In the genomic region with DNA sequence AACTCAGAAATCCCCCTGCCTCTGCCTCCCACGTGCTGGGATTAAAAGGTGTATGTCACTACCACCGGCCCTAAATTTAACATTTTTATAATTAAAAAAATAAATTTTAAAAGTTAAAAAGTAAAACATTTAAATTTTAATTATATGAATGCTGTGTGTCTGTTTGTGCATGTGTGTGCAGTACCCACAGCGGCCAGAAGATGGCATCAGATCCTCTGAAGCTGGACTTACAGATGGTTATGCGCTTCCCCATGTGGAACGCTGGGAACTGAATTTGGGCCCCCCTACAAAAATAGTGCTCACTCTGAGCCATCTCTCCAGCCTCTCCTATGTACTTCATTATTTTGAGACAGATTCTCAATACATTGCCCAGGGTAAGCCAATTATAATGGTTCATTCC, we compare ENCODE assay signal across 9 mouse cellular contexts. TPM values are rescaled to one million over a fixed set of nuclear protein-coding genes. Genes with fewer than 3 reads are reported as not detected.
A peak's percentile ranks its signal among the peaks of the same experiment; 100 is the strongest.
DNase-seq lines count a peak whose midpoint lies in the region; ATAC-seq and TF ChIP-seq lines count a peak whose summit lies in the region.
"Had no signal": no experiment of that assay in that cellular context is flagged by ENCODE, and none has a peak within 500 bp of the region (broad histone marks: within the 10 kb centered on the region; RNA-seq: fewer than 3 reads in every experiment).

No protein-coding gene starts in this region.

- H3K9ac ChIP-seq in kidney, embryonic 16.5 days (replicated peaks; ENCODE audit: low read length), result no peak overlapping the region
- H3K9ac ChIP-seq: hindbrain, embryonic 15.5 days had no signal

- no peak overlapping the region for H3K27ac ChIP-seq in kidney, embryonic 16.5 days (ENCODE audit: low read length)
- H3K27ac ChIP-seq in bone marrow, adult 2 months (ENCODE audit: control insufficient read depth, insufficient read depth, low read depth, low read length, poor library complexity), result no peak overlapping the region
- H3K27ac ChIP-seq: hindbrain, embryonic 15.5 days had no signal

- DNase-seq in kidney, adult 9 months, result peak; percentile 12
- DNase-seq in spleen, postnatal 10 days (ENCODE audit: low spot score in 2 of 2), result peak; percentile 24 to 64
- DNase-seq in urinary bladder, adult 18-20 months (ENCODE audit: low spot score in 2 of 2), result no peak
- no peak for DNase-seq in heart, postnatal 25 days (ENCODE audit: low spot score)

- no peak for TF ChIP-seq POLR2A in bone marrow, adult 2 months (IDR thresholded peaks at IDR 0.05; ENCODE audit: borderline replicate concordance, control insufficient read depth, low read depth, low read length)

- H3K27me3 ChIP-seq in kidney, embryonic 16.5 days (ENCODE audit: insufficient read depth, low read length), result no peaks in the 10 kb centered on the region
- H3K27me3 ChIP-seq in E14TG2a.4 (ENCODE audit: insufficient read depth, low read length), result peaks cover 7% of the 10 kb centered on the region; the same call in 1 of the 2 replicates
- H3K27me3 ChIP-seq: hindbrain, embryonic 15.5 days had no signal

- H3K4me2 ChIP-seq in kidney, embryonic 16.5 days (replicated peaks; ENCODE audit: low read depth, low read length), result no peak overlapping the region
- H3K4me2 ChIP-seq: hindbrain, embryonic 15.5 days had no signal

- no peaks in the 10 kb centered on the region for H3K36me3 ChIP-seq in kidney, embryonic 16.5 days (ENCODE audit: insufficient read depth, low read length)
- H3K36me3 ChIP-seq in E14TG2a.4 (ENCODE audit: insufficient read depth, low read length), result no peaks in the 10 kb centered on the region
- H3K36me3 ChIP-seq: hindbrain, embryonic 15.5 days had no signal

- peaks cover 9% of the 10 kb centered on the region for H3K9me3 ChIP-seq in kidney, embryonic 16.5 days (ENCODE audit: low read length)
- peaks cover 6% of the 10 kb centered on the region for H3K9me3 ChIP-seq in E14TG2a.4 (ENCODE audit: low read length)

- WGBS in kidney, embryonic 16.5 days, result 62% methylated on average over 5 of the region's 5 CpGs
- WGBS in bone marrow, adult 2 months, result 66% methylated on average over 5 of the region's 5 CpGs

- TF ChIP-seq CTCF in E14TG2a.4 (conservative IDR thresholded peaks at IDR 0.05; ENCODE audit: low read length), result peak; percentile 69
- TF ChIP-seq CTCF in bone marrow, adult 2 months (IDR thresholded peaks at IDR 0.05; ENCODE audit: control insufficient read depth, insufficient read depth, low read length), result peak; percentile 58

- intact Hi-C loops in heart, postnatal 25 days (cut with DNase I), result no loop called here

- no peaks in the 10 kb centered on the region for H3K4me1 ChIP-seq in kidney, embryonic 16.5 days (ENCODE audit: insufficient read depth, low read length)
- H3K4me1 ChIP-seq in E14TG2a.4 (replicated peaks; ENCODE audit: low read depth, low read length), result peaks cover 27% of the 10 kb centered on the region
- H3K4me1 ChIP-seq in bone marrow, adult 2 months (ENCODE audit: control insufficient read depth, insufficient read depth, low read length), result no peaks in the 10 kb centered on the region
- H3K4me1 ChIP-seq: hindbrain, embryonic 15.5 days had no signal

- H3K4me3 ChIP-seq in kidney, embryonic 16.5 days (ENCODE audit: low read length), result no peak overlapping the region
- H3K4me3 ChIP-seq in E14TG2a.4 (replicated peaks; ENCODE audit: low read length), result no peak overlapping the region
- H3K4me3 ChIP-seq in bone marrow, adult 2 months (replicated peaks; ENCODE audit: control insufficient read depth, low read depth, low read length), result no peak overlapping the region
- H3K4me3 ChIP-seq: erythroblast, embryonic 14.5 days; hindbrain, embryonic 15.5 days had no signal

- no peak for ATAC-seq in kidney, embryonic 16.5 days (ENCODE audit: low FRiP score, low TSS enrichment)

RNA-seq across cellular contexts. Expression of gene Kif9, which starts 14.2 kb away (rescaled TPM):
- polyA plus RNA-seq in kidney, embryonic 16.5 days (2015; fragmentation: Nextera tagmentation; extraction: Ambion mirVana), result 1.4 and 1.7 TPM in 2 replicates
- not detected in 2 replicates for polyA plus RNA-seq in bone marrow, adult 2 months (2011; ENCODE audit: insufficient read depth, insufficient read length, low replicate concordance, missing spikeins)
- total RNA-seq in heart, postnatal 25 days (2021), result under 1 TPM; 0.13 to 0.25 TPM
- polyA plus RNA-seq: erythroblast, embryonic 14.5 days had no signal

RNA-seq across cellular contexts. Expression of gene Klhl18, which starts 14.4 kb away (rescaled TPM):
- 9.3 and 11.6 TPM in 2 replicates for polyA plus RNA-seq in kidney, embryonic 16.5 days (2015; fragmentation: Nextera tagmentation; extraction: Ambion mirVana)
- 6.2 and 18.4 TPM in 2 replicates for polyA plus RNA-seq in bone marrow, adult 2 months (2011; ENCODE audit: insufficient read depth, insufficient read length, low replicate concordance, missing spikeins)
- total RNA-seq in heart, postnatal 25 days (2021), result 10 to 100 TPM; 11.1 to 15.0 TPM

RNA-seq across cellular contexts. Expression of gene Setd2, which starts 41.5 kb away (rescaled TPM):
- 30.6 and 35.8 TPM in 2 replicates for polyA plus RNA-seq in kidney, embryonic 16.5 days (2015; fragmentation: Nextera tagmentation; extraction: Ambion mirVana)
- 39.4 and 65.9 TPM in 2 replicates for polyA plus RNA-seq in bone marrow, adult 2 months (2011; ENCODE audit: insufficient read depth, insufficient read length, low replicate concordance, missing spikeins)
- total RNA-seq in heart, postnatal 25 days (2021), result 10 to 100 TPM; 38.0 to 49.8 TPM

Comparison
In these comparisons a context has a peak if more than half of its experiments do, and no peak if none do; other contexts are left out.
1. DNase-seq: peak in kidney, adult 9 months (single experiment) and spleen, postnatal 10 days (2 of 2); none in urinary bladder, adult 18-20 months (0 of 2) and heart, postnatal 25 days (single experiment).